Mouse (Mus musculus): ENCODE measurements around the gene Taf1d. TPM values are rescaled to one million over a fixed set of nuclear protein-coding genes. Genes with fewer than 3 reads are reported as not detected.
A peak's percentile ranks its signal among the peaks of the same experiment; 100 is the strongest.

Taf1d gene
- polyA plus RNA-seq, 1 experiment from 2014 or later = 68.9 TPM

- Histone ChIP-seq H3K27me3 (no peaks in the 10 kb centered on the region), H3K9me3 (replicated peaks) (no peaks in the 10 kb centered on the region), H3K4me1 (no peaks in the 10 kb centered on the region), H3K9ac (peak within 1 kb of the TSS; percentile 72), H3K4me3 (replicated peaks) (peak within 1 kb of the TSS; percentile 72), H3K4me2 (replicated peaks) (peak within 1 kb of the TSS; percentile 63), H3K36me3 (0 out of 2 replicates have a peak, but pooled peaks cover 9% of the 10 kb centered on the region), H3K27ac (replicated peaks) (peak within 1 kb of the TSS; percentile 76)
- peak; percentile 99 for ATAC-seq (ENCODE audit: insufficient number of reproducible peaks, low FRiP score, low TSS enrichment, low read depth)
- WGBS = 2% methylated on average over 60 of the region's 60 CpGs
Observed at GRCm38 (mm10) chr9:15357484-15358275, 51.7 kb downstream of the Taf1d start, which contains the start of gene Cep295. TSS of gene Cep295 (minus strand) at chr9:15357788.

- no peak overlapping the region for H3K27ac ChIP-seq (replicated peaks)
- H3K9ac ChIP-seq = no peak overlapping the region
- H3K4me2 ChIP-seq (replicated peaks) = no peak overlapping the region
- no peak overlapping the region for H3K4me3 ChIP-seq (replicated peaks)
- H3K36me3 ChIP-seq = no peaks in the 10 kb centered on the region
- H3K9me3 ChIP-seq (replicated peaks) = no peaks in the 10 kb centered on the region
- no peaks in the 10 kb centered on the region for H3K27me3 ChIP-seq
- ATAC-seq (ENCODE audit: insufficient number of reproducible peaks, low FRiP score, low TSS enrichment, low read depth) = no peak
- H3K4me1 ChIP-seq = no peaks in the 10 kb centered on the region
- 84% methylated on average over 1 of the region's 1 CpGs for WGBS
Observed at GRCm38 (mm10) chr9:15364843-15365242, 58.8 kb downstream of the Taf1d start.

- WGBS = 96% methylated on average over 1 of the region's 1 CpGs
- no peak for ATAC-seq (ENCODE audit: insufficient number of reproducible peaks, low FRiP score, low TSS enrichment, low read depth)
- Histone ChIP-seq H3K27ac (replicated peaks) (no peak overlapping the region), H3K27me3 (no peaks in the 10 kb centered on the region), H3K36me3 (no peaks in the 10 kb centered on the region), H3K9ac (no peak overlapping the region), H3K9me3 (replicated peaks) (no peaks in the 10 kb centered on the region), H3K4me2 (replicated peaks) (no peak overlapping the region), H3K4me1 (no peaks in the 10 kb centered on the region), H3K4me3 (replicated peaks) (no peak overlapping the region)
Observed at GRCm38 (mm10) chr9:15365856-15366255, 59.8 kb downstream of the Taf1d start.

GRCm38 (mm10) chr9:15366260-15366659 lies 60.2 kb downstream of the Taf1d start:
- Histone ChIP-seq H3K4me2 (replicated peaks) (no peak overlapping the region), H3K36me3 (no peaks in the 10 kb centered on the region), H3K27me3 (no peaks in the 10 kb centered on the region), H3K9me3 (replicated peaks) (no peaks in the 10 kb centered on the region), H3K27ac (replicated peaks) (no peak overlapping the region), H3K9ac (no peak overlapping the region), H3K4me1 (no peaks in the 10 kb centered on the region), H3K4me3 (replicated peaks) (no peak overlapping the region)
- WGBS = 44% methylated on average over 2 of the region's 2 CpGs
- no peak for ATAC-seq (ENCODE audit: insufficient number of reproducible peaks, low FRiP score, low TSS enrichment, low read depth)

Small RNAs within 50 kb of the gene (microRNA-seq; reads per million reads assigned to microRNA genes)
- gene Gm49349 (ENCODE audit: borderline number of aligned reads) (not detected), gene mmu-mir-7650 (ENCODE audit: borderline number of aligned reads) (not detected)

Other genes with a start within 250 kb of the Taf1d start
- 0.23 and 0.62 TPM in 2 replicates for gene Hephl1, start 194.1 kb upstream of the Taf1d start, polyA plus RNA-seq (2015; fragmentation: Nextera tagmentation; extraction: Ambion mirVana)
- gene Vstm5, start 67.2 kb upstream of the Taf1d start, polyA plus RNA-seq (2015; fragmentation: Nextera tagmentation; extraction: Ambion mirVana) = 6.7 and 7.6 TPM in 2 replicates
- 30.7 and 34.6 TPM in 2 replicates for gene Med17, start 26.3 kb upstream of the Taf1d start, polyA plus RNA-seq (2015; fragmentation: Nextera tagmentation; extraction: Ambion mirVana)
- 9.8 and 12.5 TPM in 2 replicates for gene 4931406C07Rik, start 234 bp downstream of the Taf1d start, polyA plus RNA-seq (2015; fragmentation: Nextera tagmentation; extraction: Ambion mirVana)
- gene Cep295, start 51.6 kb downstream of the Taf1d start, polyA plus RNA-seq (2015; fragmentation: Nextera tagmentation; extraction: Ambion mirVana) = 12.9 and 13.7 TPM in 2 replicates
- gene Smco4, start 187.2 kb downstream of the Taf1d start, polyA plus RNA-seq (2015; fragmentation: Nextera tagmentation; extraction: Ambion mirVana) = 3.0 and 3.2 TPM in 2 replicates

Measured in embryonic facial prominence, embryonic 15.5 days (tissue).